Mouse (Mus musculus): ENCODE results near the gene Olfr954. TPM values are rescaled to one million over a fixed set of nuclear protein-coding genes. Genes with fewer than 3 reads are reported as not detected.

Gene Olfr954
- polyA plus RNA-seq (2014; fragmentation: Nextera tagmentation; extraction: Ambion mirVana) = not detected in 2 replicates

DNA sequence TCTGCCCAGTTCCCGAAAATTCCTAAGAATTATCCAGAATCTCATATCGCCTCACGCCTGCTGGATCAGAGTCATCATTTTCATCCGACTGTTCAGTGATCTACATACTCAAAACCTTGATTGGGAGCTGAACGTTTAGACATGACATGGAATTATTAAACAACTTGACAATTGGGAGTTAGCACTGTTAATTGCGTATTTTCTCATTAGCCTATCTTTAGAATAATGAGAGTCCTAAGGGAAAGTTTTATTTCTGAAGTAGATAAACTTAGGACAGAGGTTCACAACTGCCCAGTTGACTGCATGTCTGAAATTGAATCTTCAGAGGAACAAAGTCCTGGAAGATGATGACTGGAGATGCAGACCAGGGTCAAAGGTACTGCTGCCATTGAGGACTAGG lies at the start of gene Olfr954:
TSS of gene Olfr954 (plus strand) at position 301 of the 400 bp plus-strand sequence.
- no peak within 1 kb of the TSS for H3K27ac ChIP-seq (ENCODE audit: low read depth, low read length)
- no peak for ATAC-seq (ENCODE audit: insufficient read depth, low FRiP score, low TSS enrichment)
- 88% methylated on average over 6 of the region's 6 CpGs for WGBS

DNA sequence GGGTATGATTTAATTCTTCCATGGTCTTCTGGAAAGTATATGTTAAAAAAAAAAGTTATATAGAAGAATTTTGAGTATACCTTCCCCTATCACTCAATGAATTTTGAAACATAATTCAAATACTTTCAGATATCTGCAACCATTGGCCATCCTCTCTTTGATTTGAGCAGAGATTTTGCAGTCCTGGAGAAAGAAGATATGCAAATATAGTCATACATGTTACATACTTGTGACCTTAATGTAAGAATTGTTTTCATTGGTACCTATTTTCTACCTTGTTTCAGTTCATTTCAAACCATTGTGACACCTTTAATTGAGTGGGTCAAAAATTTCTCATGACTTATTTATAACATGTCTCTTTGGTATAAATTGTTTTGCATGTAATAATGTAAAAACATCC lies 29.5 kb upstream of the Olfr954 start, which contains the start of gene Olfr952:
TSS of gene Olfr952 (minus strand) at position 101 of the 400 bp plus-strand sequence.
- no peaks in the 10 kb centered on the region for H3K4me1 ChIP-seq (ENCODE audit: control insufficient read depth, insufficient read depth, low read length)
- no peaks in the 10 kb centered on the region for H3K27me3 ChIP-seq (ENCODE audit: control insufficient read depth, insufficient read depth, low read length)
- no peaks in the 10 kb centered on the region for H3K9me3 ChIP-seq (ENCODE audit: control insufficient read depth, low read length)
- DNase-seq (ENCODE audit: low spot score) (no peak), ATAC-seq (ENCODE audit: insufficient read depth, low FRiP score, low TSS enrichment) (no peak)
- no peak within 1 kb of the TSS for H3K9ac ChIP-seq (ENCODE audit: low read length)
- no peak within 1 kb of the TSS for H3K27ac ChIP-seq (ENCODE audit: low read depth, low read length)
- no peaks in the 10 kb centered on the region for H3K36me3 ChIP-seq (ENCODE audit: control insufficient read depth, insufficient read depth, low read length)
- H3K4me3 ChIP-seq (ENCODE audit: low read depth, low read length) = no peak within 1 kb of the TSS
- H3K4me2 ChIP-seq (ENCODE audit: low read depth) = no peak within 1 kb of the TSS

More for the DNA sequence above, at the start of gene Olfr954:
- no peaks in the 10 kb centered on the region for H3K27me3 ChIP-seq (ENCODE audit: control insufficient read depth, insufficient read depth, low read length)
- no peaks in the 10 kb centered on the region for H3K36me3 ChIP-seq (ENCODE audit: control insufficient read depth, insufficient read depth, low read length)
- H3K9me3 ChIP-seq (ENCODE audit: control insufficient read depth, low read length) = no peaks in the 10 kb centered on the region
- no peak for DNase-seq (ENCODE audit: low spot score)
- H3K9ac ChIP-seq (ENCODE audit: low read length) = no peak within 1 kb of the TSS
- H3K4me1 ChIP-seq (ENCODE audit: control insufficient read depth, insufficient read depth, low read length) = no peaks in the 10 kb centered on the region
- H3K4me2 ChIP-seq (ENCODE audit: low read depth) = no peak within 1 kb of the TSS
- no peak within 1 kb of the TSS for H3K4me3 ChIP-seq (ENCODE audit: low read depth, low read length)

DNA sequence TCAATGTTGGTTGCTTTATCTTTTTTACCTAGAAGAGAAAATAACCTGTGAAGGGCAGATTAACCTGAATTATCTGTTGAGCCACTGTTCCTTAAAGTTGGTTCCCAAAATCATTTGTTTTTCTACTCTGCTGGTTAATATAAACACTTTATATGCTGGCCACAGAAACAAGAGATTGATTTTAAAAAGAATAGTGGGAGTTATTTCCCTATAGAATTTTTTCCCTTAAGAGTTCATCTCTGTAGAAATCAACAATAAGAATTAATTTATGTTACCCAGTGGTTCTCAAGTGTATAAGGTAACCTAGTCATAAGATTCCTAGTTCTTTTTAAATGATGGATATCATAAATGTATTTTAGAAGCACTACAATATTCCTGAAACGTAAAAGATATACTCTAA lies 15.3 kb downstream of the Olfr954 start, which contains the start of gene Olfr955:
TSS of gene Olfr955 (minus strand) at position 101 of the 400 bp plus-strand sequence.
- WGBS = 50% methylated on average over 1 of the region's 1 CpGs
- DNase-seq (ENCODE audit: low spot score) (no peak), ATAC-seq (ENCODE audit: insufficient read depth, low FRiP score, low TSS enrichment) (no peak)
- Histone ChIP-seq H3K27ac (ENCODE audit: low read depth, low read length) (no peak within 1 kb of the TSS), H3K4me3 (ENCODE audit: low read depth, low read length) (no peak within 1 kb of the TSS), H3K9ac (ENCODE audit: low read length) (no peak within 1 kb of the TSS), H3K27me3 (ENCODE audit: control insufficient read depth, insufficient read depth, low read length) (no peaks in the 10 kb centered on the region), H3K36me3 (ENCODE audit: control insufficient read depth, insufficient read depth, low read length) (no peaks in the 10 kb centered on the region), H3K9me3 (ENCODE audit: control insufficient read depth, low read length) (no peaks in the 10 kb centered on the region), H3K4me2 (ENCODE audit: low read depth) (no peak within 1 kb of the TSS), H3K4me1 (ENCODE audit: control insufficient read depth, insufficient read depth, low read length) (no peaks in the 10 kb centered on the region)

DNA sequence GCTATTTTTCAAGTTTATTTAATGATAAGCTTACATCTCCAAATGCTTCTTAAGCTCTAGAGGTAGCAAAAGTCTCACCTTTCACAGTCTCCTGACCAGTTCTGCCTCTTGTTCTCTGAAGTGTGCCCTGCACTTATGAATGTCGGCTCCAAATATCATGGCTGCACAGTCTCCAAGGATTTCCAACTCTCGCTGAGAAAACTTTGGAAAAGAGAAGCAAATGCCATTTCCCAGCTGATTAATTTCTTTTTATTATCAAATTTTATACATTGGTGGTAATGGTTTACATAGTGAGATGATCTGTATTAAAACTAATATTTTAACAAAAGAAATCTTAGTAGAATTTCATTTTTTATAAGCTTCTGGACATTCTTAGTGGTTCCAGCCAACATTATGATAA lies 37.4 kb downstream of the Olfr954 start, which contains the start of gene Olfr44:
TSS of gene Olfr44 (minus strand) at position 101 of the 400 bp plus-strand sequence.
- Histone ChIP-seq H3K4me2 (ENCODE audit: low read depth) (no peak within 1 kb of the TSS), H3K27ac (ENCODE audit: low read depth, low read length) (no peak within 1 kb of the TSS), H3K9ac (ENCODE audit: low read length) (no peak within 1 kb of the TSS), H3K4me3 (ENCODE audit: low read depth, low read length) (no peak within 1 kb of the TSS), H3K9me3 (ENCODE audit: control insufficient read depth, low read length) (no peaks in the 10 kb centered on the region), H3K27me3 (ENCODE audit: control insufficient read depth, insufficient read depth, low read length) (no peaks in the 10 kb centered on the region), H3K36me3 (ENCODE audit: control insufficient read depth, insufficient read depth, low read length) (no peaks in the 10 kb centered on the region), H3K4me1 (ENCODE audit: control insufficient read depth, insufficient read depth, low read length) (no peaks in the 10 kb centered on the region)
- 95% methylated on average over 2 of the region's 2 CpGs for WGBS
- DNase-seq (ENCODE audit: low spot score) (no peak), ATAC-seq (ENCODE audit: insufficient read depth, low FRiP score, low TSS enrichment) (no peak)

DNA sequence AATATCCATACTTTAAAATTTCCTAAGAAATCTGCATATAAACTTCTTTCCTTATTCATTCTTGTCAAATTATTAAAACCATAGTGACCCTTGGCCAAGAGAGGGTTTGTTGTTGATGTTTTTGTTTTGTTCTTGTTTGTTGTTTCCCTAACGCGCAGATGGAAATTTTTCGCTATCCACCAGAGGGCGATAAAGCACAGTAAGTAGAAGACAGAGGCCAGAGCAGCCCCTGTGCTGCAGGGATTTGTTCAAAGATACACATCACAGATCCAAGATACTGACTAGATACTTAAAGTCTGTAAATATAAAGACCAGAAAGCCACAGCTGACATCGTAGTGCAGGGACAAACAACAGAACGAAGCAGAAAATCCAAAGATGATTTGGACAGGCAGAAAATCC lies 52.5 kb downstream of the Olfr954 start:
- no peaks in the 10 kb centered on the region for H3K9me3 ChIP-seq (ENCODE audit: control insufficient read depth, low read length)
- H3K4me2 ChIP-seq (ENCODE audit: low read depth) = no peak overlapping the region
- ATAC-seq (ENCODE audit: insufficient read depth, low FRiP score, low TSS enrichment) (peak; percentile 67), DNase-seq (ENCODE audit: low spot score) (peak; percentile 63)
- H3K9ac ChIP-seq (ENCODE audit: low read length) = no peak overlapping the region
- no peaks in the 10 kb centered on the region for H3K4me1 ChIP-seq (ENCODE audit: control insufficient read depth, insufficient read depth, low read length)
- 14% methylated on average over 6 of the region's 6 CpGs for WGBS
- no peak overlapping the region for H3K4me3 ChIP-seq (ENCODE audit: low read depth, low read length)
- H3K27me3 ChIP-seq (ENCODE audit: control insufficient read depth, insufficient read depth, low read length) = no peaks in the 10 kb centered on the region
- H3K27ac ChIP-seq (ENCODE audit: low read depth, low read length) = no peak overlapping the region
- no peaks in the 10 kb centered on the region for H3K36me3 ChIP-seq (ENCODE audit: control insufficient read depth, insufficient read depth, low read length)

DNA sequence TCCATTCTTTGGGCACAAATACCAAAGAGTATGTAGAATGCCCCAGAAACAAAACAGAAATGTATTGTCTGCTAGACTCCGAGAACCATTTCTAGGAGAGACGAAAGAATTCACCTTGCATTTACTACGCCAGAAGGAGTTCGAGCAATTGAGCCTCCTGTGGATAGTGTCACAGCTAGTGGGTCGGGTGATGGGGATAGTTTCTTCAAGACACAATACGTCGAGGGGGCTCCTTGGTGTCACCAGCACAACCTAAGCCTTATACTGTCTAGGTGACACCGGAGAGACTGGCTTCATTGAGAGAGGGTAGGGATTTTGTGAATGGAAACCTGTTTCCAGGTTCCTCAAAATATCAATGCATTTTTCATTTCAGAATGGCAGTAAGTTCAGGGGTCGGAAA lies 52.9 kb downstream of the Olfr954 start:
- Histone ChIP-seq H3K4me2 (ENCODE audit: low read depth) (no peak overlapping the region), H3K4me1 (ENCODE audit: control insufficient read depth, insufficient read depth, low read length) (no peaks in the 10 kb centered on the region), H3K9ac (ENCODE audit: low read length) (no peak overlapping the region), H3K9me3 (ENCODE audit: control insufficient read depth, low read length) (no peaks in the 10 kb centered on the region), H3K36me3 (ENCODE audit: control insufficient read depth, insufficient read depth, low read length) (no peaks in the 10 kb centered on the region), H3K27ac (ENCODE audit: low read depth, low read length) (no peak overlapping the region), H3K4me3 (ENCODE audit: low read depth, low read length) (no peak overlapping the region), H3K27me3 (ENCODE audit: control insufficient read depth, insufficient read depth, low read length) (no peaks in the 10 kb centered on the region)
- ATAC-seq (ENCODE audit: insufficient read depth, low FRiP score, low TSS enrichment) (no peak), DNase-seq (ENCODE audit: low spot score) (no peak)
- 79% methylated on average over 9 of the region's 9 CpGs for WGBS

Other genes with a start within 250 kb of the Olfr954 start
- not detected in 2 replicates for gene Olfr1537, start 206.7 kb upstream of the Olfr954 start, polyA plus RNA-seq (2014; fragmentation: Nextera tagmentation; extraction: Ambion mirVana)
- not detected in 2 replicates for gene Olfr945, start 179.9 kb upstream of the Olfr954 start, polyA plus RNA-seq (2014; fragmentation: Nextera tagmentation; extraction: Ambion mirVana)
- not detected in 2 replicates for gene Olfr948, start 130.7 kb upstream of the Olfr954 start, polyA plus RNA-seq (2014; fragmentation: Nextera tagmentation; extraction: Ambion mirVana)
- not detected in 2 replicates for gene Olfr951, start 69.3 kb upstream of the Olfr954 start, polyA plus RNA-seq (2014; fragmentation: Nextera tagmentation; extraction: Ambion mirVana)
- gene Olfr952, start 29.6 kb upstream of the Olfr954 start, polyA plus RNA-seq (2014; fragmentation: Nextera tagmentation; extraction: Ambion mirVana) = not detected in 2 replicates
- not detected in 2 replicates for gene Olfr955, start 15.2 kb downstream of the Olfr954 start, polyA plus RNA-seq (2014; fragmentation: Nextera tagmentation; extraction: Ambion mirVana)
- not detected in 2 replicates for gene Olfr44, start 37.3 kb downstream of the Olfr954 start, polyA plus RNA-seq (2014; fragmentation: Nextera tagmentation; extraction: Ambion mirVana)
- gene Olfr957, start 59.1 kb downstream of the Olfr954 start, polyA plus RNA-seq (2014; fragmentation: Nextera tagmentation; extraction: Ambion mirVana) = not detected in 2 replicates
- gene Olfr958, start 97.4 kb downstream of the Olfr954 start, polyA plus RNA-seq (2014; fragmentation: Nextera tagmentation; extraction: Ambion mirVana) = not detected in 2 replicates
- not detected in 2 replicates for gene Olfr959, start 118.9 kb downstream of the Olfr954 start, polyA plus RNA-seq (2014; fragmentation: Nextera tagmentation; extraction: Ambion mirVana)
- 19.5 and 22.8 TPM in 2 replicates for gene AW551984, start 147.7 kb downstream of the Olfr954 start, polyA plus RNA-seq (2014; fragmentation: Nextera tagmentation; extraction: Ambion mirVana)
- gene Olfr148, start 154.0 kb downstream of the Olfr954 start, polyA plus RNA-seq (2014; fragmentation: Nextera tagmentation; extraction: Ambion mirVana) = 0.08 TPM in 1 of 2 replicates, not detected in the other
- not detected in 2 replicates for gene Olfr960, start 164.7 kb downstream of the Olfr954 start, polyA plus RNA-seq (2014; fragmentation: Nextera tagmentation; extraction: Ambion mirVana)
- gene Olfr961, start 188.4 kb downstream of the Olfr954 start, polyA plus RNA-seq (2014; fragmentation: Nextera tagmentation; extraction: Ambion mirVana) = not detected in 2 replicates
- not detected in 2 replicates for gene Olfr963, start 210.5 kb downstream of the Olfr954 start, polyA plus RNA-seq (2014; fragmentation: Nextera tagmentation; extraction: Ambion mirVana)

Data from neural tube, embryonic 11.5 days (tissue).